Mouse (Mus musculus) layer of hippocampus, postnatal 36 days (tissue): ENCODE measurements around the gene Amfr. TPM values are rescaled to one million over a fixed set of nuclear protein-coding genes. Genes with fewer than 3 reads are reported as not detected.

Source experiments
- DNase-seq, 2 experiments: peaks; one replicate each; pipeline ENCODE4 v3.0.0; 2022
- microRNA-seq, 2 experiments: library from miRNA; unstranded; fragments of <30 nt; microRNA quantifications; one replicate each; pipeline ENCODE4 v1.2.0; 2021
- total RNA-seq, 2 experiments: library from RNA; stranded (reverse); gene quantifications; 2 replicates each; pipeline ENCODE4 v1.2.3; 2021

Gene Amfr
- total RNA-seq, 2 experiments from 2014 or later, result 121 to 128 TPM

GRCm38 (mm10) chr8:93932873-93933272 lies 79.8 kb downstream of the Amfr start:
- peak; percentile 83 to 86 for DNase-seq

- DNase-seq, result no peak
Observed at GRCm38 (mm10) chr8:93931336-93931735, 81.3 kb downstream of the Amfr start.

- DNase-seq, result no peak
Observed at GRCm38 (mm10) chr8:93929233-93929632, 83.4 kb downstream of the Amfr start.

- DNase-seq, result no peak
Observed at GRCm38 (mm10) chr8:93925513-93925912, 87.1 kb downstream of the Amfr start.

GRCm38 (mm10) chr8:93923897-93924334 lies 88.7 kb downstream of the Amfr start:
- DNase-seq, result peak in 1 of 2 experiments; percentile 45

Small RNA genes lying within 50 kb of the gene (microRNA-seq; reads per million reads assigned to microRNA genes)
- gene Gm24159, result 0 reads per million in 2 experiments

Other genes with a start within 250 kb of the Amfr start
- gene Gnao1, start 202.9 kb downstream of the Amfr start, total RNA-seq, result 100 to 1,000 TPM; 641 to 673 TPM
- 10 to 100 TPM; 52.7 to 60.7 TPM for gene Nudt21, start 24.2 kb upstream of the Amfr start, total RNA-seq
- 100 to 1,000 TPM; 108 to 119 TPM for gene Ogfod1, start 24.4 kb upstream of the Amfr start, total RNA-seq
- 10 to 100 TPM; 21.7 to 27.3 TPM for gene Bbs2, start 86.1 kb upstream of the Amfr start, total RNA-seq
- not detected for gene Mt4, start 124.4 kb upstream of the Amfr start, total RNA-seq
- 1,000 to 10,000 TPM; 1,130 to 1,248 TPM for gene Mt3, start 139.8 kb upstream of the Amfr start, total RNA-seq
- gene Mt2, start 159.8 kb upstream of the Amfr start, total RNA-seq, result 100 to 1,000 TPM; 418 to 575 TPM
- 100 to 1,000 TPM; 532 to 675 TPM for gene Mt1, start 166.2 kb upstream of the Amfr start, total RNA-seq
- 10 to 100 TPM; 56.7 to 74.8 TPM for gene Nup93, start 201.7 kb upstream of the Amfr start, total RNA-seq